Mouse (Mus musculus) skeletal muscle tissue, adult 2 months (tissue): ENCODE measurements around the gene Rbpjl.

ENCODE experiments used
- DNase-seq: peaks from one replicate; pipeline ENCODE4 v3.0.0-alpha.2; 2012; ENCODE audit warnings: low read depth, low spot score

Gene Rbpjl

GRCm38 (mm10) chr2:164393126-164393525 lies 9.8 kb upstream of the Rbpjl start:
- DNase-seq: no peak

GRCm38 (mm10) chr2:164396076-164396475 lies 6.9 kb upstream of the Rbpjl start:
- no peak for DNase-seq

GRCm38 (mm10) chr2:164396911-164397310 lies 6.0 kb upstream of the Rbpjl start:
- no peak for DNase-seq

GRCm38 (mm10) chr2:164403396-164404081 lies 598 bp downstream of the Rbpjl start:
- DNase-seq: no peak

- DNase-seq: no peak
Observed at GRCm38 (mm10) chr2:164404082-164404990, 1.4 kb downstream of the Rbpjl start.

GRCm38 (mm10) chr2:164405060-164405459 lies 2.1 kb downstream of the Rbpjl start, which contains the start of gene Matn4:
TSS of gene Matn4 (minus strand) at chr2:164405160.
- DNase-seq: no peak

GRCm38 (mm10) chr2:164405519-164405918 lies 2.6 kb downstream of the Rbpjl start:
- no peak for DNase-seq

- DNase-seq: peak; percentile 42
Observed at GRCm38 (mm10) chr2:164407708-164408107, 4.8 kb downstream of the Rbpjl start.

GRCm38 (mm10) chr2:164414167-164414566 lies 11.2 kb downstream of the Rbpjl start:
- DNase-seq: no peak

GRCm38 (mm10) chr2:164414581-164414980 lies 11.6 kb downstream of the Rbpjl start:
- DNase-seq: no peak

- no peak for DNase-seq
Observed at GRCm38 (mm10) chr2:164417198-164417597, 14.3 kb downstream of the Rbpjl start.

GRCm38 (mm10) chr2:164418308-164418875 lies 15.5 kb downstream of the Rbpjl start:
- DNase-seq: no peak

- DNase-seq: no peak
Observed at GRCm38 (mm10) chr2:164419489-164419888, 16.5 kb downstream of the Rbpjl start.

- no peak for DNase-seq
Observed at GRCm38 (mm10) chr2:164421306-164421705, 18.4 kb downstream of the Rbpjl start.

- no peak for DNase-seq
Observed at GRCm38 (mm10) chr2:164421979-164422378, 19.0 kb downstream of the Rbpjl start.

- no peak for DNase-seq
Observed at GRCm38 (mm10) chr2:164422675-164423393, 19.9 kb downstream of the Rbpjl start.

- DNase-seq: no peak
Observed at GRCm38 (mm10) chr2:164423464-164423863, 20.5 kb downstream of the Rbpjl start.

- DNase-seq: no peak
Observed at GRCm38 (mm10) chr2:164424406-164424805, 21.5 kb downstream of the Rbpjl start.

- no peak for DNase-seq
Observed at GRCm38 (mm10) chr2:164425401-164425800, 22.5 kb downstream of the Rbpjl start.

- DNase-seq: no peak
Observed at GRCm38 (mm10) chr2:164426121-164426520, 23.2 kb downstream of the Rbpjl start.

- DNase-seq: no peak
Observed at GRCm38 (mm10) chr2:164426952-164427351, 24.0 kb downstream of the Rbpjl start.

- no peak for DNase-seq
Observed at GRCm38 (mm10) chr2:164428451-164428850, 25.5 kb downstream of the Rbpjl start.
